Mouse (Mus musculus): Measurements from ENCODE around the gene Zc2hc1c. TPM values are rescaled to one million over a fixed set of nuclear protein-coding genes. Genes with fewer than 3 reads are reported as not detected.

The Zc2hc1c gene
- polyA plus RNA-seq, 1 experiment, result 3.6 TPM

- DNase-seq (ENCODE audit: low read depth), result no peak
Observed at GRCm38 (mm10) chr12:85339243-85339729, 50.9 kb downstream of the Zc2hc1c start, which contains the start of gene Nek9. Nek9 (minus strand) TSS chr12:85339362.

- DNase-seq (ENCODE audit: low read depth), result no peak
Observed at GRCm38 (mm10) chr12:85339947-85340346, 51.6 kb downstream of the Zc2hc1c start.

- no peak for DNase-seq (ENCODE audit: low read depth)
Observed at GRCm38 (mm10) chr12:85341131-85341530, 52.7 kb downstream of the Zc2hc1c start.

GRCm38 (mm10) chr12:85342310-85342709, 53.9 kb downstream of the Zc2hc1c start:
- no peak for DNase-seq (ENCODE audit: low read depth)

GRCm38 (mm10) chr12:85344252-85344651, 55.9 kb downstream of the Zc2hc1c start:
- no peak for DNase-seq (ENCODE audit: low read depth)

GRCm38 (mm10) chr12:85345559-85345958, 57.2 kb downstream of the Zc2hc1c start:
- no peak for DNase-seq (ENCODE audit: low read depth)

GRCm38 (mm10) chr12:85346374-85346773, 58.0 kb downstream of the Zc2hc1c start:
- DNase-seq (ENCODE audit: low read depth), result no peak

- no peak for DNase-seq (ENCODE audit: low read depth)
Observed at GRCm38 (mm10) chr12:85347196-85347595, 58.8 kb downstream of the Zc2hc1c start.

- DNase-seq (ENCODE audit: low read depth), result no peak
Observed at GRCm38 (mm10) chr12:85348338-85348737, 59.9 kb downstream of the Zc2hc1c start.

Other genes starting within 250 kb of the Zc2hc1c start
- gene Prox2, start 177.8 kb upstream of the Zc2hc1c start, polyA plus RNA-seq (2012; rRNA removed), result 3.0 and 3.4 TPM in 2 replicates
- gene Dlst, start 177.8 kb upstream of the Zc2hc1c start, polyA plus RNA-seq (2012; rRNA removed), result 125 and 132 TPM in 2 replicates
- gene Rps6kl1, start 137.3 kb upstream of the Zc2hc1c start, polyA plus RNA-seq (2012; rRNA removed), result 1.6 and 1.9 TPM in 2 replicates
- gene Pgf, start 110.8 kb upstream of the Zc2hc1c start, polyA plus RNA-seq (2012; rRNA removed), result 26.8 and 32.7 TPM in 2 replicates
- gene Eif2b2, start 69.1 kb upstream of the Zc2hc1c start, polyA plus RNA-seq (2012; rRNA removed), result 111 and 189 TPM in 2 replicates
- gene Mlh3, start 18.0 kb upstream of the Zc2hc1c start, polyA plus RNA-seq (2012; rRNA removed), result 8.3 and 10.1 TPM in 2 replicates
- gene Acyp1, start 153 bp upstream of the Zc2hc1c start, polyA plus RNA-seq (2012; rRNA removed), result 13.3 and 15.9 TPM in 2 replicates
- 32.5 and 36.4 TPM in 2 replicates for gene Nek9, start 50.8 kb downstream of the Zc2hc1c start, polyA plus RNA-seq (2012; rRNA removed)
- 269 and 341 TPM in 2 replicates for gene Tmed10, start 86.3 kb downstream of the Zc2hc1c start, polyA plus RNA-seq (2012; rRNA removed)
- 8.1 and 16.6 TPM in 2 replicates for gene Fos, start 185.3 kb downstream of the Zc2hc1c start, polyA plus RNA-seq (2012; rRNA removed)

Data from gonadal fat pad, adult 2 months (tissue).